Mouse (Mus musculus) heart, adult 8-10 months (tissue): ENCODE measurements at regions not wholly inside any gene's neighbourhood (a gene's known extent, or its start where the extent isn't known, plus 50 kb on each side); places are given as distances from the start of the nearest gene placed in this dataset.

Experiments used
- DNase-seq: peaks from one replicate; pipeline ENCODE4 v3.0.0; 2022; ENCODE audit warnings: low spot score

DNA sequence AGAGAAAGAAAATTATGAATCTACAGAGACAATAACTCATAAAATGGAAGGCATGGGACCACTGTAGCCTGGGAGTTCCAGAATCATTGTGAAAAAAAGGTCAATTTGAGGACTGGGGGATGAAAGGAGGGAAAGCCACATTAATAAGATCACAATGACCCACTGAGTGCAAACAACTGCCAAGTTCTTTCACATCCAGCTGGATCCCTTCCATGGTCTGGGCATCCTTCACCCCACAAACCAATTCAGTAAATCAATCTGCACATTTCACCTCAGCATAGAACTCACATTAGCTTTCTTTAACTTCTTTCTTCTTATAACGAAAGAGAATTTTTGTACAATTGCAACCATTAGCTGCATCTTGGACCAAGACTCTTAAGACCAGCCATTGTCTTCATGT is 169.4 kb downstream of the Gm19410 start:
- no peak for DNase-seq

GRCm38 (mm10) chr8:35939199-35939598 is 173.6 kb downstream of the Gm19410 start:
- no peak for DNase-seq

DNA sequence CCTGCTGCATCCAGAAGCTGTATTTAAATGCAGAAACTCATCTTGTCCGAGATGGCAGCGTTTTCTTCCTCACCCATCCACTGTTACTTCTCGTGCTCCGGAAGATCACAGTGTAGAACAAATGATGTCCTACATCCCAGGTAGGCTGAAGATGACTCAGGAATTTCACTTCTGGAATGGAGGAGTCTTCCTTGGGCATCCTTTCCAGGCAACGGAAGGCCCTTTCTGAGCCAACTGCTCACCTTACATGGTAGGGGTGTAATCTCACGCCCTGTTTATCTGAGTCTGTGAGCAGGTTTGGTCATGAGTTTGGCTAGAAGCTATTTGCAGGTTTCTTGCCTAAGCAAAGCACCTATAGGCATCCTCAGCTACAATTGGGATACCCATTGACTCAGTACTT is 176.9 kb downstream of the Gm19410 start:
- DNase-seq = no peak

DNA sequence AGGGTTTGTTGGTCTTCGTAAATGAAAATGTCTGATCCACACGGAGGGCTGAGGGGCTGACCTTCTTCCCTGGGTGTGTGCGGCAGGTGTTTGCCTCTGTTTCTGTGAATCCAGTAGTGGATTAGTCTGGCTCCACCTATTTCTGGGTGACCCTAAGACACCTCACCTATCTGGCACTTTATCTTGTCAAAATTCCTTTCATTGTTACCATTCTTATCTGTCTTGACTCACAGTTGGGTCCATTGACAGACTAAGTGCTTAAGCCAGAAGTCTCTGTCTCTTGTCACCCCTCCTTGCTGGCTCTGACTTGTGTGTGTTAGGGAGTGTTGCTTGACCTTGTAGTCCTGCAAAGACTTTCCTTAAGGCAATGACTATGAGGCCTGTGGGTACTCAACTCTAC is 178.1 kb downstream of the Gm19410 start:
- no peak for DNase-seq

- no peak for DNase-seq
Observed at GRCm38 (mm10) chr8:35944461-35944860, 178.9 kb downstream of the Gm19410 start.

DNA sequence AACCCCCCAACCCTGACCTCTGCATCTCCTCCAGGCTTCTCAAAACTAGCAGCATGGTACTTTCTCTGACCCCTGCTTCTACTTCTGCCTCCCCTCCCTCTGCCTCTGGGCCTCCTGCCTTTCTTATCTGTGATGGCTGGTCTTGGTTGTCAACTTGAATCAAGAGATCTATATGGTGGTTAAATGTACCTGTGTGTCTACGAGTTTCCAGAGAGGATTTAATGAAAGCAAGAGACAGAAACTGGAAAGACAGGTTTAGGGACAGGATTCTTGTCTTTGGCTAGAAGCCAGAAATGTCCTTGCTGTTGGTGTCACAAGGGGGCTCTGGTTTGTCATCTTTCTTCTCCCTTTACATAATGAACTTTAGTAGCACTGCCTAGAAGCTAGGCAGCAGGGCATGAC is 180.9 kb downstream of the Gm19410 start:
- no peak for DNase-seq

GRCm38 (mm10) chr8:35948146-35948545 is 182.6 kb downstream of the Gm19410 start:
- no peak for DNase-seq

DNA sequence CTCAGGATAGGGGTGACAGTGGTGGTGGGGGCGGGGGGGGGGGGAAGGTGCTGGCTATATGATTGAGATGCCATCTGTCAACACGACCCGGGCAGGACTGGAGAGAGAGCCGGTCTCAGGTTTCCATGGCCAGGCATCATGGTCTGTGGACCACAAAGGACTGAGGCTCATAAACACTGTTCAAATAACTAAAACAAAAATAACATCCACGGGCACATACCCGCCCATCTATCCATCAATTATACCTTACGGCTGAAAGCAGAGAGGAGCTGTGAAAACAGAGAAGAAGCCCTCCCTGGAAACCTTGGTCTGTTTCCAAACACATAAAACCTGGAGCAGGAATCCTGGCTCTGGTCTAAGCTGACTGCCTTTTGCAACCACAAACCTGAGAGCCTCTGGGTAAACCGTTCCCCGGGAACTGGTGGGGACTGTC is 183.2 kb downstream of the Gm19410 start:
- no peak for DNase-seq

- DNase-seq = no peak
Observed at GRCm38 (mm10) chr8:35955506-35955905, 189.9 kb downstream of the Gm19410 start.

DNA sequence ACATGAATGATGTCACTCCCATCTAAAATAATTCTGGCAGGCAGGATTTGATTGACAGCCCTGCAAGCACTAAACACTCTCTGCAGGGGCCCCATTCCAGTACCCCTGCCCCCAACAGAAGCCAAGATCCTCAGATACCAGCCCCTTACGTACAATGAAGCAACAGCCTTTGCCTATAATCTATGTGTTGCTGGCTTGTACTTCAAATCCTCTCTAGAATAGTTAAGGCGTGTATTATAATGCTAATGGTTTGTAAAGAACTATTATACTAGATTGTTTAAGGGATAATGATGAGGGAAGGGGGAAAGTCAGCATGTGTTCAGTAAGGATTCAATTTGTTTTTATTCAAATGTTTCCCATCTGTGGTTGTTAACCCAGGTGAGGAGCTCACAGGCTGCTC is 190.7 kb downstream of the Gm19410 start:
- no peak for DNase-seq

GRCm38 (mm10) chr8:35959201-35959600 is 193.6 kb downstream of the Gm19410 start:
- DNase-seq = no peak

GRCm38 (mm10) chr8:35960867-35961614 is 195.5 kb downstream of the Gm19410 start:
- no peak for DNase-seq

DNA sequence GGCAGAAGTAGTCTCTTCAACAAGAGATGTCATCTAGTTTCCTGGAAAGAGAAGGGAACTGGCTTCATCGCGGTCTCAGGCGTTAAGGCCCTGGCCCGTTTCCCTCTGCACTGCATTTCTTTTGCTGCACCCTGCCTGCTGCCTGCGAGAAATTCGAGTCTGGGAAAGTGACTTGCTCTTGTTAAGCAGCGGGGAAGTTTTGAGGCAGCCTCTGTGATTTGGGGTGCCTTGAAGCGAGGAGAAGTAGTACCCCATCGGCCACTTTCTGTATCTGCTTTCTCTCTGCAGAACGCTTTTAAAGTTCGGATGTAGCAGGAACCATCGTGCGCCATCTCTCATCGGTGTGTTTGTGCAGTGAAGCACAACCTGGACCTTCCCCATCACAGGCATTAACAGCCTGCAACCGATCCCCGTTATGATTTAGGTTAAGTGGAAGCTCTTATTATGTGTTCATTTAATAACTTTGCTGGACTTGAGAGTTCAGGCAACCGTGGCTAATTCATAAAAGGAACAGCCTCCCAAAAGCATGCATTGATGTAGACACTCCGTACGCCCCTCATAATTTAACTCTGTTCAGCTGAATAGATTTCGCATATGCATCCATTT is 196.1 kb downstream of the Gm19410 start:
- no peak for DNase-seq

DNA sequence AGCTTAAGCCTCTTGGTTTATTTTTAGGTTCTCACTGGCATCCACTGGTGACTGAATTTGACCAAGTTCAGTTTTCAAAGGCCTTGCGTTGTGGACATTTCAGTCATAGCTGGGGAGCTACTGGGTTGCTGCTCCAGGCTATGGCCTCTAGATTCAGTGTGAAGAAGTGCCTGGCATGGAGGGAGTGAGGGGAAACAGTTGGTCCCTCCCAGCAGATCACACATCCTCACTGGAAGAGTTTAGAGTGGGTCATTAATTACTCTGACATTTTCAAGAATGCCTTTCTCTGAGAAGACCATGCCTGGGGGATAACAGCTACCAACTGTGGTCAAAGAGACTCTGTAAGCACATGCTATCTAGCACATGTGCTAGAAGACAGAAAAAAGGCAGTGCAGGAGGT is 199.3 kb downstream of the Gm19410 start:
- DNase-seq = no peak

- no peak for DNase-seq
Observed at GRCm38 (mm10) chr8:35968341-35968740, 202.8 kb downstream of the Gm19410 start.

- no peak for DNase-seq
Observed at GRCm38 (mm10) chr8:35971082-35971481, 205.5 kb downstream of the Gm19410 start.

DNA sequence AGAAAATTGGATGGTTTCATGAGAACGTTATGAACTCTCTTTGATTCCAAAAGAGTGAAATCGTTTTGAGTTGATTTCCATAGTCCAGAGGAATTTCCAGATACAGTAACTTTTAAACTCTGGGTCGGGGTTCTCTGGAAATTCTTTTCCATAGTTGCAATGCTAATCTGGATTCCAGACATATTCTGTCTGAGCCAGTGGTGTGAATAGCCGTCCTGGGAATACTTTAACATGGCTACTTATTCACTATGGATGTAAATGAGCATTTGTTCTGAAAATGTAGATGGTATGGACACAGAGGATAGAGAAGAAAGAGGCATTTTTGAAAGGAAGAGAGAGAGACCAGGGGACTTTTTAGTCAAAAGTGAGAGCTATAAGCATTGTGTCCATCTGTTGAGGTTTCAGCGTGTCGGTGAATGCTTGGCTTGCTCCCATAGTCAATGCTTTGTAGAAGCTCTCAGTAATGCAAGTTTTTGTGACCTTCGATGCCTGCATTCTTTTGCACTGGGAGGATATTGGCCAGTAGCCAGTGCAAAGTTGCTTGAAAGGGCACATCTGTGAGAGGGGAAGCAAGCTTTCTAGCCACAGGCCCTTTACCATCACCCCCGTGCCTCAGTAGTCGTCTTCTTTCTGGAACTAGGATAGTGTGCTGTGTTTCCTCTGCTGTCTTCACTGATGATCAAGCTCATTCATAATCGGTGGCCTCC is 208.9 kb downstream of the Gm19410 start:
- no peak for DNase-seq

GRCm38 (mm10) chr8:35979638-35980255 is 214.2 kb downstream of the Gm19410 start:
- no peak for DNase-seq

DNA sequence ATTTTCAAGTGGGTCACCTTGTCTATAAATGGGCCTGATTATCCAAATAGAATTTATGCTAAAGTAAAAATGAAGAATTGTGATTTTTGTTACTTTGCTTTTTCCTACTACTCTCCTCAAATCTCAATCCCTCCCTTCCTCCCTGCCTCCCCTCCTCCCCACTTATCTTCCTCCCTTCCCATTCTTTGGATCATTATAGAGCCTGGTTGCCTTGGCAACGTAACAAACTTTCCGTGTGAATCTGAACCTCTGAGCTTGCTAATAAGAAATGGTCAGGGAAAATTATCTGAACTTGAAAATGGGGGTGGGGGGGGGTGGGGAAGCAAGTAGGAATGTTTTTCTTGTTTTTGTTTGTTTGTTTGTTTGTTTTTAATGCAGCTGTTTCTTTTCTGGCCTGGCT is 217.5 kb downstream of the Gm19410 start:
- DNase-seq = no peak

GRCm38 (mm10) chr8:35985152-35985689 is 219.6 kb downstream of the Gm19410 start:
- peak; percentile 21 for DNase-seq

DNA sequence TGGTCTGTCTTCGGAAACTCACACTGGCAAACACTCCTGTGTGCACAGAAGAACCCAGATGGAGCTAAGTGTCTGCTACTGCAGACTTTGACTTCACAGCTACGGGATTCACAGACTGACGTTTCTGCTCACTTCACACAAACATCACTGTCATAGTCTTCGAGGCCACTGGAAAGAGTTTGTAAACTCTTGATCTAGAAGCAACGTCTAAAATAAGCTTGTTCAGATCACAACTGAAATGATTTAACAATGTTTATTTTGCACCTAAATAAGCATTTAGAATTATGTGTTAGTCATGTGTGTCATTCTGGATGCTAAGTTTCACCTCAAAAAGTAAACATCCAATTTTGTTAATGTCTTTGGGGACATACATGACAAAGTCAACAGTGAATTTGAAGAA is 221.7 kb downstream of the Gm19410 start:
- DNase-seq = no peak

DNA sequence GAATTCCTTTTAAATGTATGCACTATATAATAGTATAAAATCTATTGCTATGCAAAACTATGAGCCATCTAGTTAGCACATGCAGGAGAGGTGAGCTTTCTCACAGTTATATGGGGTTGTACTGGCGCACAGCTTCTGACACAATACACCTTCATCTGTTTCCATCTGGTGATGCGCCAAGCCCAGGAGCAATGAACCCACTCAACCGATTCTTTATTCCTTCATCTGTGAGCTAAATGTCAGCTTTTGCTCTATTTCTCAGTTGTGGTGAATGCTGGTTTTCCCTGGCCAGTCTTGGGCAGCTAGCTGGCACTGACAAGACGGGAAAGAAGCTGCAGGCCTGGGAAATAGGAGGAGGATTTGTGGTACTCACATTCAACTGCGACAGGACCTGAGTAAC is 225.4 kb downstream of the Gm19410 start:
- no peak for DNase-seq
